Mouse (Mus musculus) kidney, postnatal 0 days (tissue): ENCODE data around the gene Hist2h2aa2. TPM values are rescaled to one million over a fixed set of nuclear protein-coding genes. Genes with fewer than 3 reads are reported as not detected.
A peak's percentile ranks its signal among the peaks of the same experiment; 100 is the strongest.
"Not testable (repeated sequence)": the region's sequence is repeated elsewhere in the genome, so short reads cannot be mapped to it uniquely, and the experiment has no call there.

ENCODE experiments used
- ATAC-seq: fragments of 200-750 bp; cut with Nextera tagmentation; replicated peaks from 2 replicates; pipeline ENCODE4 v1.8.0; 2017; ENCODE audit warnings: low read depth, moderate number of reproducible peaks, moderate TSS enrichment, moderate library complexity; ENCODE audit not compliant: low FRiP score
- DNase-seq: peaks from one replicate; pipeline ENCODE4 v3.0.0-alpha.2; 2016; ENCODE audit warnings: low spot score
- H3K27ac ChIP-seq: fragments of 300-500 bp; sonication (generic); 2 replicates; pipeline ENCODE4 v1.5.1; 2014; ENCODE audit warnings: mild to moderate bottlenecking
- H3K27me3 ChIP-seq: fragments of 300-500 bp; sonication (generic); 2 replicates; pipeline ENCODE4 v1.6.1; 2014; ENCODE audit warnings: low read length, mixed read lengths; ENCODE audit not compliant: insufficient read depth
- H3K36me3 ChIP-seq: fragments of 300-500 bp; sonication (generic); 2 replicates; pipeline ENCODE4 v1.6.1; 2014; ENCODE audit warnings: low read length, mixed read lengths; ENCODE audit not compliant: insufficient read depth
- H3K4me1 ChIP-seq: fragments of 300-500 bp; sonication (generic); replicated peaks from 2 replicates; pipeline ENCODE4 v1.6.1; 2014; ENCODE audit warnings: antibody characterized with exemption, low read length, mixed read lengths; ENCODE audit not compliant: insufficient read depth
- H3K4me2 ChIP-seq: fragments of 300-500 bp; sonication (generic); 2 replicates; pipeline ENCODE4 v1.6.1; 2014; ENCODE audit warnings: mild to moderate bottlenecking, low read length, moderate library complexity, mixed read lengths
- H3K4me3 ChIP-seq: fragments of 300-500 bp; sonication (generic); replicated peaks from 2 replicates; pipeline ENCODE4 v1.5.1; 2014; ENCODE audit warnings: low read depth, low read length
- H3K9ac ChIP-seq: fragments of 300-500 bp; sonication (generic); 2 replicates; pipeline ENCODE4 v1.6.1; 2014; ENCODE audit warnings: low read depth, low read length
- H3K9me3 ChIP-seq: fragments of 300-500 bp; sonication (generic); replicated peaks from 2 replicates; pipeline ENCODE4 v1.6.1; 2016; ENCODE audit warnings: low read length, inconsistent platforms, mixed read lengths
- CTCF ChIP-seq: IDR thresholded peaks from 2 replicates; pipeline ENCODE4 v1.5.1; 2016; ENCODE audit warnings: antibody characterized with exemption, low read depth, mild to moderate bottlenecking, moderate library complexity
- WGBS: fragments of 180-500 bp; shearing (Covaris S2); extraction: QIAGEN DNeasy Blood & Tissue Kit; methylation state at CpG from one replicate; pipeline ENCODE4 v1.1.7; 2014; 5-methylcytosine and 5-hydroxymethylcytosine counted together
- polyA plus RNA-seq: library from polyadenylated mRNA; unstranded; fragments of >200 nt; fragmentation: Nextera tagmentation; extraction: Ambion mirVana; gene quantifications from 2 replicates; pipeline ENCODE4 v1.2.1, GENCODE M21; 2015

The Hist2h2aa2 gene
- polyA plus RNA-seq, 1 experiment from 2014 or later = 107 TPM

GRCm38 (mm10) chr3:96228828-96229227 lies 11.2 kb downstream of the Hist2h2aa2 start:
- Histone ChIP-seq H3K27me3 (no peaks in the 10 kb centered on the region), H3K27ac (no peak overlapping the region), H3K4me3 (no peak overlapping the region), H3K9me3 (no peaks in the 10 kb centered on the region), H3K4me2 (no peak overlapping the region), H3K9ac (no peak overlapping the region), H3K4me1 (peaks cover 14% of the 10 kb centered on the region), H3K36me3 (no peaks in the 10 kb centered on the region)
- ATAC-seq (no peak), DNase-seq (no peak)
- no peak for TF ChIP-seq CTCF
- 69% methylated on average over 2 of the region's 2 CpGs for WGBS

- Histone ChIP-seq H3K9ac (no peak overlapping the region), H3K4me3 (no peak overlapping the region), H3K4me2 (no peak overlapping the region), H3K9me3 (no peaks in the 10 kb centered on the region), H3K4me1 (peaks cover 28% of the 10 kb centered on the region), H3K27me3 (no peaks in the 10 kb centered on the region), H3K36me3 (no peaks in the 10 kb centered on the region), H3K27ac (no peak overlapping the region)
- ATAC-seq = no peak
- TF ChIP-seq CTCF = no peak
- DNase-seq = no peak
- WGBS = 49% methylated on average over 8 of the region's 8 CpGs
Measured at GRCm38 (mm10) chr3:96226695-96227648, 13.1 kb downstream of the Hist2h2aa2 start.

- Histone ChIP-seq H3K27me3 (no peaks in the 10 kb centered on the region), H3K4me1 (peaks cover 28% of the 10 kb centered on the region), H3K36me3 (no peaks in the 10 kb centered on the region), H3K4me2 (no peak overlapping the region), H3K27ac (no peak overlapping the region), H3K9ac (no peak overlapping the region), H3K4me3 (no peak overlapping the region), H3K9me3 (no peaks in the 10 kb centered on the region)
- ATAC-seq = no peak
- TF ChIP-seq CTCF = no peak
- 22% methylated on average over 2 of the region's 2 CpGs for WGBS
- no peak for DNase-seq
Measured at GRCm38 (mm10) chr3:96225421-96225820, 14.7 kb downstream of the Hist2h2aa2 start.

- TF ChIP-seq CTCF = no peak
- no peak for ATAC-seq
- Histone ChIP-seq H3K27me3 (no peaks in the 10 kb centered on the region), H3K9me3 (no peaks in the 10 kb centered on the region), H3K27ac (no peak overlapping the region), H3K9ac (no peak overlapping the region), H3K4me3 (no peak overlapping the region), H3K4me2 (peak overlapping the region; percentile 60), H3K4me1 (peaks cover 33% of the 10 kb centered on the region), H3K36me3 (no peaks in the 10 kb centered on the region)
- no peak for DNase-seq
- 87% methylated on average over 4 of the region's 4 CpGs for WGBS
Measured at GRCm38 (mm10) chr3:96222774-96223173, 17.3 kb downstream of the Hist2h2aa2 start.

- H3K4me2 ChIP-seq = peak overlapping the region; percentile 60
- H3K27ac ChIP-seq = peak overlapping the region; percentile 99
- H3K36me3 ChIP-seq = no peaks in the 10 kb centered on the region
- DNase-seq (no peak), ATAC-seq (no peak)
- H3K4me3 ChIP-seq = peak overlapping the region; percentile 69
- no peaks in the 10 kb centered on the region for H3K9me3 ChIP-seq
- TF ChIP-seq CTCF = no peak
- peak overlapping the region; percentile 53 for H3K9ac ChIP-seq
- peaks cover 33% of the 10 kb centered on the region for H3K4me1 ChIP-seq
- WGBS = 9% methylated on average over 9 of the region's 9 CpGs
- no peaks in the 10 kb centered on the region for H3K27me3 ChIP-seq
Measured at GRCm38 (mm10) chr3:96221640-96222038, 18.4 kb downstream of the Hist2h2aa2 start.

- no peak for TF ChIP-seq CTCF
- WGBS = under 1% methylated on average over 43 of the region's 43 CpGs
- peaks cover 33% of the 10 kb centered on the region for H3K4me1 ChIP-seq
- DNase-seq = peak; percentile 98
- H3K27ac ChIP-seq = peak within 1 kb of the TSS; percentile 99
- peak within 1 kb of the TSS; percentile 82 for H3K9ac ChIP-seq
- H3K27me3 ChIP-seq = no peaks in the 10 kb centered on the region
- H3K9me3 ChIP-seq = no peaks in the 10 kb centered on the region
- H3K4me2 ChIP-seq = peak within 1 kb of the TSS; percentile 60
- no peaks in the 10 kb centered on the region for H3K36me3 ChIP-seq
- peak within 1 kb of the TSS; percentile 69 for H3K4me3 ChIP-seq
- ATAC-seq = peak; percentile 91
Measured at GRCm38 (mm10) chr3:96220765-96221639, 19.1 kb downstream of the Hist2h2aa2 start, which contains the start of the genes Hist2h2ac and Hist2h2be. Gene Hist2h2ac, minus strand, starts transcription at chr3:96220880. Gene Hist2h2be, plus strand, starts transcription at chr3:96221119.

GRCm38 (mm10) chr3:96220131-96220764 lies 19.8 kb downstream of the Hist2h2aa2 start:
- Histone ChIP-seq H3K9ac (peak overlapping the region; percentile 82), H3K4me1 (peaks cover 26% of the 10 kb centered on the region), H3K27ac (peak overlapping the region; percentile 99), H3K4me3 (peak overlapping the region; percentile 69), H3K4me2 (peak overlapping the region; percentile 60)
- not testable (repeated sequence) for H3K9me3 ChIP-seq, ATAC-seq, H3K36me3 ChIP-seq, H3K27me3 ChIP-seq
- DNase-seq = peak; percentile 41
- WGBS = under 1% methylated on average over 26 of the region's 47 CpGs
